Mouse (Mus musculus): ENCODE results near the gene Rpl15. TPM values are rescaled to one million over a fixed set of nuclear protein-coding genes. Genes with fewer than 3 reads are reported as not detected.

Rpl15 gene
- 400 and 415 TPM in 2 replicates for polyA plus RNA-seq (2014; fragmentation: Nextera tagmentation; extraction: Ambion mirVana)

DNA sequence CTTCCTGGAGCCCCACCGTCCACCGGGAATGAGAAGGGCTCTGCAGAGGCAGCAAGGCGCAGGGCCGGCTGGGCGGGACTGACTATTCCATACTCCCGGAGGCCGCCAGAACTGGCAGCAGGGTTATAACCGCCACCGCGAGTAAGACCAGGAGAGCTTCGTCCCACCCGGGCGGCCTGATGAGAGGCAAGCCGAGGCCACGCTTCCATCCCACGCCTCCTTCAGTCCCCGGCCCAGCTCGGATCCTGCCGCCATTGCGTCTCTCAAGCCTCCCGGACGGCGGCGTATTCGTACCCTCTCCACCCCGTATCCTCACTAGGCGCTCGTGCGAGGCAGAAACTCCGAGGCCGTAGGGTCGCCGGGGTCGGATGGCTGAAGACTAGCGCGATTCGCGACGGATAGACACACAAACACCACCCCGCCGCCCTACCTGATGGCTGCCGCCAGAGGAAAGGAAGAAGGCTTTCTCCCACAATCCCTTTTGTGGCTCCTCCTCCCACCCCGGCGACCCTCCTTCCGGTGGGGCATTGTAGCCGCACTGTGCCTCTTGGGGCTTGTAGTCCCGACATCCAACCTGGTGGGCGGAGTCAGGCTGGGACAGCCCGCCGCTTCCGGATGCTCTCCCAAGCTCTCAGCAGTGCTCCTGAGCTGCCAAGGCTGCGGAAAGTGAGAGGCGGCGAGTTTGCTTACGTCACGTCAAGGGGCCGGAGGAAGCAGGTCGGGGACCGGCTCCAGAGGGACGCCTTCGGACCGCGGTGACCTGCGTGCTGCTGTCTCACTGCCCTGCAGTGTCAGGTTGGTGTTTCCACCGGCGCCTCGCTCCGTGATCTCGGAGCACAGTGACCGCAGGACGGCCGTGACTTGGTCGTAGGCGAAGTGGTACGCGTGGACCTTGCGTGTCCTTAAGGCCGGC lies at the start of gene Rpl15, which contains the start of gene Nkiras1:
Rpl15 (minus strand) TSS at position 863 of the 913 bp plus-strand sequence.
Nkiras1 (plus strand) TSS at position 608 of the 913 bp plus-strand sequence.
- peak within 1 kb of the TSS; percentile 74 for H3K27ac ChIP-seq (ENCODE audit: low read depth, low read length)
- H3K36me3 ChIP-seq (ENCODE audit: control insufficient read depth, insufficient read depth, low read length), result 0 out of 2 replicates have a peak, but pooled peaks cover 4% of the 10 kb centered on the region
- H3K9me3 ChIP-seq (ENCODE audit: control insufficient read depth, low read length), result no peaks in the 10 kb centered on the region
- DNase-seq (ENCODE audit: low spot score) (peak; percentile 99), ATAC-seq (ENCODE audit: low FRiP score) (peak; percentile 99)
- peak within 1 kb of the TSS; percentile 99 for H3K9ac ChIP-seq (ENCODE audit: low read depth, low read length)
- H3K4me3 ChIP-seq (ENCODE audit: low read depth, low read length), result peak within 1 kb of the TSS; percentile 94
- no peaks in the 10 kb centered on the region for H3K27me3 ChIP-seq (ENCODE audit: control insufficient read depth, insufficient read depth, low read length)
- 0 out of 2 replicates have a peak, but pooled peaks cover 2% of the 10 kb centered on the region for H3K4me1 ChIP-seq (replicated peaks; ENCODE audit: control insufficient read depth, insufficient read depth, low read length)
- H3K4me2 ChIP-seq (replicated peaks; ENCODE audit: low read depth, low read length), result peak within 1 kb of the TSS; percentile 66
- under 1% methylated on average over 74 of the region's 78 CpGs for WGBS

DNA sequence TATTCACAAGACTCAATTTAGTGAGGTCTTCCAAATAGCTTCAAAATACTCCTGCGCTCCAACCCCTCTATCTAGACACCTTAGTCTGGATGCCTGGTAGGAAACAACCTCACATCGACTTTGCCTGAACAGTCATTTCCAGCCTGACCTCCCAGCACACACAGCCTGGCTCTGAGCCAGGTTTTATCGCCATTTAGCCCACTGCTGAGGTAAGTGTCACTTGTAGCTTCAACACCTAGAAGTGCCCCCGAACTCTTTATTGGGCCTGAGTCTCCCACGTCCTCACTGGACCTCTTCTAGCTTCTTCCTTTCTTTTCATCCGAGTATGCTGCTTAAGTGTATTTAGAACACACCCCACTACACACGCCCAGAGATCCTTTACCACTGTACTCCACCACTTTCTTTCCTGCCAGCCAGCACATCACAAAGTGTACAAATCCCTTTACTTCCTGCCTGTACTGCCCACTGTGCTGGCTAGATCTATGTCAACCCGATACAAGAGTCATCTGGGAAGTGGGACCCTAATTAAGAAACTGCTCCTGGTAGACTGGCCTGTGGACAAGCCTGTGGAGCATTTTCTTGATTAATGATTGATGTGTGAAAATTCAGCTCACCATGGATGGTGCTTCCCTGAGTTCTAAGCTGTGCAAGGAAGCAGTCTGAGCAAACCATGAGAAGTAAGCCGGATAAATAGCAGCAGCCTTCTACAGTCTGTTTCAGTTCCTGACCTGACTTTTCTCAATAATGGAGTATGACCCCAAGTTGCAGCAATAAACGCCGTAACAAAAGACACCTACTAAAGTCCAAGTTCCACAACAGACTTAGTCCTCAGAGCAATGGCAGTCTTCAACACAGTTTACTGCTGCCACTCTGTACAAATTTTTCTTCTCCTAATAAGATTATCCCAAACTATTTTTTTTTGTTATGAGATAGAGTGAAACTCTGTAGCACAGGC lies 46.5 kb upstream of the Rpl15 start:
- no peak overlapping the region for H3K27ac ChIP-seq (ENCODE audit: low read depth, low read length)
- 86% methylated on average over 11 of the region's 11 CpGs for WGBS
- no peaks in the 10 kb centered on the region for H3K4me1 ChIP-seq (replicated peaks; ENCODE audit: control insufficient read depth, insufficient read depth, low read length)
- no peak for ATAC-seq (ENCODE audit: low FRiP score)
- H3K9me3 ChIP-seq (ENCODE audit: control insufficient read depth, low read length), result no peaks in the 10 kb centered on the region
- no peaks in the 10 kb centered on the region for H3K27me3 ChIP-seq (ENCODE audit: control insufficient read depth, insufficient read depth, low read length)
- H3K9ac ChIP-seq (ENCODE audit: low read depth, low read length), result no peak overlapping the region
- no peaks in the 10 kb centered on the region for H3K36me3 ChIP-seq (ENCODE audit: control insufficient read depth, insufficient read depth, low read length)
- H3K4me3 ChIP-seq (ENCODE audit: low read depth, low read length), result no peak overlapping the region
- DNase-seq (ENCODE audit: low spot score), result no peak
- H3K4me2 ChIP-seq (replicated peaks; ENCODE audit: low read depth, low read length), result no peak overlapping the region

DNA sequence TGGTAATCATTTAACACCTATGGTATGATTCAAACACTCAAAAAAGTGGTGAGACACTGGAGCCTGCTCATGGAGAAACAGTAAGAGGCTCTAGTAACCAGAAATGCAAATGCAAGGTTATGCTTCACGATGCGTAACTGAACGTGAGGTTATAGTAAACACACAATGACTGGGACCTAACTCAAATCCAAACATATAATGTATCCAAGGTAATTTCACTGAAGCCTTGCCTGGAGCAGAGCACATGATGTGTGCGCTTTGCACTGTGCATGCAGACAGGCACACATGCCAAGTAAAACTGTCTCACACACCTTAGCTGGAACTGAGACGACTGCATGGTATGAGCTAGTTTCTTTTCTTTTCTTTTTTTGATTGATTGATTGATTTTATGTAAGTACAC lies 33.0 kb upstream of the Rpl15 start:
- H3K9ac ChIP-seq (ENCODE audit: low read depth, low read length), result no peak overlapping the region
- DNase-seq (ENCODE audit: low spot score) (no peak), ATAC-seq (ENCODE audit: low FRiP score) (no peak)
- no peak overlapping the region for H3K27ac ChIP-seq (ENCODE audit: low read depth, low read length)
- 97% methylated on average over 5 of the region's 5 CpGs for WGBS
- H3K9me3 ChIP-seq (ENCODE audit: control insufficient read depth, low read length), result no peaks in the 10 kb centered on the region
- H3K4me3 ChIP-seq (ENCODE audit: low read depth, low read length), result no peak overlapping the region
- no peaks in the 10 kb centered on the region for H3K4me1 ChIP-seq (replicated peaks; ENCODE audit: control insufficient read depth, insufficient read depth, low read length)
- no peak overlapping the region for H3K4me2 ChIP-seq (replicated peaks; ENCODE audit: low read depth, low read length)
- no peaks in the 10 kb centered on the region for H3K27me3 ChIP-seq (ENCODE audit: control insufficient read depth, insufficient read depth, low read length)
- no peaks in the 10 kb centered on the region for H3K36me3 ChIP-seq (ENCODE audit: control insufficient read depth, insufficient read depth, low read length)

DNA sequence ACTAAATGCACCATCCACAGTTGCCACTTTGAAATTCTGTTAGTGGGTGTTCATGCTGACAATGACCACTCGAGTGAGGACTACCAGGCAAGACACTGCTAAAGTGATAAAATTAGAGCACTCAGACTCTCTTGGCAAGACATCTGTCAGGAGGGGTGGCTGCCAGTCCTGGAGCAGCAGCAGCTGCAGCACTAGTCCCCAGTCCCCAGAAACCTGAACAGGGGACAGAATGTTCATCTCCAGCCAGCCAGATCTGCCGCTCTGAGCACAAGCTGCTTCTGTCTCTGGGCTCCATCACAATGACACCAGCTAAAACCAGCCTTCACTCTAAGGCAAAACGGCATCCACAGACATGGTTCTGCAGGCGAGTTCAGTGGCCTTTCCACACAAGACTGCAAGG lies 32.1 kb upstream of the Rpl15 start:
- no peak for ATAC-seq (ENCODE audit: low FRiP score)
- Histone ChIP-seq H3K9me3 (ENCODE audit: control insufficient read depth, low read length) (no peaks in the 10 kb centered on the region), H3K4me1 (replicated peaks; ENCODE audit: control insufficient read depth, insufficient read depth, low read length) (no peaks in the 10 kb centered on the region), H3K36me3 (ENCODE audit: control insufficient read depth, insufficient read depth, low read length) (no peaks in the 10 kb centered on the region), H3K4me2 (replicated peaks; ENCODE audit: low read depth, low read length) (no peak overlapping the region), H3K4me3 (ENCODE audit: low read depth, low read length) (no peak overlapping the region), H3K27me3 (ENCODE audit: control insufficient read depth, insufficient read depth, low read length) (no peaks in the 10 kb centered on the region), H3K27ac (ENCODE audit: low read depth, low read length) (no peak overlapping the region), H3K9ac (ENCODE audit: low read depth, low read length) (no peak overlapping the region)
- DNase-seq (ENCODE audit: low spot score), result no peak
- 89% methylated on average over 4 of the region's 4 CpGs for WGBS

DNA sequence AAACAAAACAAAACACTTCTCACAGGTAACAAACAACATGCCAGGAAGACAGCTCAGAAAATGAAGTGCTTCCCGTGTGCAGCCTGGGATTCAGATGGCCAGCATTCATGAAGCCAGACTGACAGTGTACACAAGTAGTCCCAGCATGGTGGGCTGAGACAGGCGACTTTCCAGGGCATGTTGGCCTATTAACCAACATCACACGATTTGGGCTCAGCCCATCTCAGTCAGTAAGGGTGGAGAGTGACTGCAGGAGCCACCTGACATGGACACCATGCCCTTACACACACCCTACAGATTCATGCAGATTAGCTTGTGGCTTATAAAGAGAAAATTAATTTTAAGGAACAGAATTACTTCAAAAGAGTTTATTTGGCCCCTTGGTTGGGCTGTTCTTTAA lies 31.6 kb upstream of the Rpl15 start:
- no peak overlapping the region for H3K27ac ChIP-seq (ENCODE audit: low read depth, low read length)
- H3K4me3 ChIP-seq (ENCODE audit: low read depth, low read length), result no peak overlapping the region
- H3K9me3 ChIP-seq (ENCODE audit: control insufficient read depth, low read length), result no peaks in the 10 kb centered on the region
- DNase-seq (ENCODE audit: low spot score) (no peak), ATAC-seq (ENCODE audit: low FRiP score) (no peak)
- WGBS, result 84% methylated on average over 3 of the region's 3 CpGs
- H3K9ac ChIP-seq (ENCODE audit: low read depth, low read length), result no peak overlapping the region
- no peak overlapping the region for H3K4me2 ChIP-seq (replicated peaks; ENCODE audit: low read depth, low read length)
- H3K27me3 ChIP-seq (ENCODE audit: control insufficient read depth, insufficient read depth, low read length), result no peaks in the 10 kb centered on the region
- no peaks in the 10 kb centered on the region for H3K4me1 ChIP-seq (replicated peaks; ENCODE audit: control insufficient read depth, insufficient read depth, low read length)
- H3K36me3 ChIP-seq (ENCODE audit: control insufficient read depth, insufficient read depth, low read length), result no peaks in the 10 kb centered on the region

DNA sequence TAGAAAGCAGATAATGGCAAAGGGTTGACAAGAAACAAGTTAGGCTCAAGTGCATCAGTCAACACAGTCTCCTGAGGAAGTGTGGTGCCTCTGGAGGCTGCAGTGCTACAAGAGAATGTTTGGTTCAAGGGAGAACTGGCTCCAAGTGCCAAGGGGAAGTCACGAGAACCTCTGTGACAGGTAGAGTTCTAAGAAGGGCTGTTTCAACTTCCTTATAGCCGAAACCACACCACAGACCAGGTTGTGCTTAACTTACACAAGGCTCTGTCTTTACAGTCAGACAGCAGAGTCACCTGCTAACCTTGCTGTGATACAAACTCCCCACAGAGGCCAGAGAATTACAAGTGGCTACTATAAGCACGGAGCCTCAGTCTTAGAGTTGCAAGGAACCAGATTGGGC lies 30.4 kb upstream of the Rpl15 start:
- no peaks in the 10 kb centered on the region for H3K27me3 ChIP-seq (ENCODE audit: control insufficient read depth, insufficient read depth, low read length)
- no peak overlapping the region for H3K27ac ChIP-seq (ENCODE audit: low read depth, low read length)
- H3K9ac ChIP-seq (ENCODE audit: low read depth, low read length), result no peak overlapping the region
- ATAC-seq (ENCODE audit: low FRiP score) (no peak), DNase-seq (ENCODE audit: low spot score) (no peak)
- WGBS, result 87% methylated on average over 3 of the region's 3 CpGs
- no peaks in the 10 kb centered on the region for H3K9me3 ChIP-seq (ENCODE audit: control insufficient read depth, low read length)
- H3K4me2 ChIP-seq (replicated peaks; ENCODE audit: low read depth, low read length), result no peak overlapping the region
- H3K36me3 ChIP-seq (ENCODE audit: control insufficient read depth, insufficient read depth, low read length), result no peaks in the 10 kb centered on the region
- no peak overlapping the region for H3K4me3 ChIP-seq (ENCODE audit: low read depth, low read length)
- H3K4me1 ChIP-seq (replicated peaks; ENCODE audit: control insufficient read depth, insufficient read depth, low read length), result no peaks in the 10 kb centered on the region

DNA sequence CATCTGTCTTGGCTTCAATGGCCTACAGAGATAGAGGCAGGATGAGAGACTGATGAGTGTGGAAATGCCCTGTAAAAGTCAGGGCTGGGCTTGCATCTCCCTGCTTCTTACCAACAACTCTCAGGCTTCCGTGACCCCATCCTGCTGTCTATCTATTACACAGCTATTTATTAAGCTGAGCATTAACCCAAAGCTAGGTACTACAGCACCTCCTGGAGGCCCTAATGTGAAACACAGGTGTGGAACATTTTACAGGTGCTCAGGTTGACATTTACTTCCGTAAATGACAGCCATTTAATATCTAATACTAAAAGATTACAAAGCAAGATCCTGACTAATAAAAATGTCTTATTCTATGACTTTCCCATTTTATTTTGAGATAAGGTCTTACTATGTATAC lies 29.5 kb upstream of the Rpl15 start:
- Histone ChIP-seq H3K4me2 (replicated peaks; ENCODE audit: low read depth, low read length) (no peak overlapping the region), H3K36me3 (ENCODE audit: control insufficient read depth, insufficient read depth, low read length) (no peaks in the 10 kb centered on the region), H3K4me1 (replicated peaks; ENCODE audit: control insufficient read depth, insufficient read depth, low read length) (no peaks in the 10 kb centered on the region), H3K27me3 (ENCODE audit: control insufficient read depth, insufficient read depth, low read length) (no peaks in the 10 kb centered on the region), H3K9me3 (ENCODE audit: control insufficient read depth, low read length) (no peaks in the 10 kb centered on the region), H3K27ac (ENCODE audit: low read depth, low read length) (no peak overlapping the region), H3K9ac (ENCODE audit: low read depth, low read length) (no peak overlapping the region), H3K4me3 (ENCODE audit: low read depth, low read length) (no peak overlapping the region)
- ATAC-seq (ENCODE audit: low FRiP score), result no peak
- DNase-seq (ENCODE audit: low spot score), result no peak
- WGBS, result 93% methylated on average over 2 of the region's 2 CpGs

DNA sequence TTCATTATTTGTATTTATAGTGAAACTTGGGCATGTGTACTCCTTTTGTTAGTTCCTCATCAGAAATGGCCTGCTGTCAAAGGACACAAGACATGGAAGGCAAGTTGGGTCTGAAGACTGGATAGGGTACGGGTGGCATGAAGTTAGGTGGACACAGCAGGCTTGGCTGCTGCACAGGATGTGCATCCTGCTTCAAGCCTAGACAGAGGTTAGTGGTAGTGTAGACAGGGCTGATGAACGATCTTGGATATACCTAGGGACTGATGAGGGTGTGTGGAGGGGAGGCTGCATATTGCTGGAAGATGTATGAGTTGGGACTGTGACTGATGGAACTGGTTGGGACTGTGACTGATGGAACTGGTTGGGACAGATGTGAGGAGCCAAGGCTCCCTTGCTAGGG lies 27.7 kb upstream of the Rpl15 start:
- Histone ChIP-seq H3K4me1 (replicated peaks; ENCODE audit: control insufficient read depth, insufficient read depth, low read length) (no peaks in the 10 kb centered on the region), H3K9me3 (ENCODE audit: control insufficient read depth, low read length) (no peaks in the 10 kb centered on the region), H3K4me3 (ENCODE audit: low read depth, low read length) (no peak overlapping the region), H3K27ac (ENCODE audit: low read depth, low read length) (no peak overlapping the region), H3K4me2 (replicated peaks; ENCODE audit: low read depth, low read length) (no peak overlapping the region), H3K36me3 (ENCODE audit: control insufficient read depth, insufficient read depth, low read length) (no peaks in the 10 kb centered on the region), H3K27me3 (ENCODE audit: control insufficient read depth, insufficient read depth, low read length) (no peaks in the 10 kb centered on the region), H3K9ac (ENCODE audit: low read depth, low read length) (no peak overlapping the region)
- ATAC-seq (ENCODE audit: low FRiP score) (no peak), DNase-seq (ENCODE audit: low spot score) (no peak)
- 90% methylated on average over 2 of the region's 2 CpGs for WGBS
